Mouse (Mus musculus) B cell, adult (primary cell): ENCODE measurements around the gene Olfr1250. TPM values are rescaled to one million over a fixed set of nuclear protein-coding genes. Genes with fewer than 3 reads are reported as not detected.

ENCODE experiments used
- total RNA-seq: library from RNA; stranded (reverse); gene quantifications from 4 replicates; pipeline ENCODE4 v1.2.4, GENCODE M21; 2023; ENCODE audit not compliant: inconsistent age

Olfr1250 gene
- total RNA-seq: not detected in 4 replicates

GRCm38 (mm10) chr2:89661367-89661766 is at the start of gene Olfr1250:
Gene Olfr1250 (minus strand): TSS chr2:89661467.

GRCm38 (mm10) chr2:89671836-89672235 is 10.6 kb upstream of the Olfr1250 start, which contains the start of gene Olfr1251:
Gene Olfr1251 (minus strand): TSS chr2:89671936.

DNA sequence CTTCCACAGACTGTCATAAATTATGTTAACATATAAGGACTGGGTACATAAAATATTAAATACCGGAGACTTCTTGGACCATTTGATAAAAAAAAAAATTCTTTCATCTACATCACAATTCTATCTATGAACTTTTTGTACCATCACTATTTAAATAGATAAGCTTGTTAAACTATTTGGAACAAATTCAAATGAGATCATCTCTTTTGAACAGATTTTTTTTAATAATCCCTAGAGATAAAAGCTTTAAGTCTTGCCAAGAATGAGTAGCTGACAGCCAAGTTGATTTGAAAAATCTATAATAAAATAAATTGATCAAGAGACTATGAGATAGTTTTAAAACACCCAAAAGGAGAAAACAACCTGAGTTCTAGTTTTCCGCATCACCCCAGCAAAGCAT is 26.4 kb downstream of the Olfr1250 start, which contains the start of gene Olfr1249:
Olfr1249 (minus strand) TSS at position 101 of the 400 bp plus-strand sequence.

DNA sequence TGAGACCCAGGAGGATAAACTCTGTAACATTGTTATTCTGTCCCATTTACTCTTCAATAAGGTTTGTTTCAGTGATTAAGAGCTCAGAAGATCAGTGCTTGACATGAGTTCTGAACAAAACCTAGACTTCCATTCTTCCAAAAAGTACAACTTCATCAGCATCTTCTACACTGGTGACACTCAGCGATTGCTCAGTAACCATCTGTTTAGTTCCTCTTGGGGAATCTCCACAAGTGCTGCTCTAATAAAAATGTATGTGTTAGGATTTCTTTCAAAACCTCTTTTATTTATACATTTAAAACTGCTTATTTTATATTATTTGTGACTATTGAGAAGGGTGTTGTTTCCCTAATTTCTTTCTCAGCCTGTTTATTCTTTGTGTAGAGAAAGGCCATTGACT is 43.1 kb downstream of the Olfr1250 start, which contains the start of gene Olfr1248:
Olfr1248 (minus strand) TSS at position 101 of the 400 bp plus-strand sequence.

DNA sequence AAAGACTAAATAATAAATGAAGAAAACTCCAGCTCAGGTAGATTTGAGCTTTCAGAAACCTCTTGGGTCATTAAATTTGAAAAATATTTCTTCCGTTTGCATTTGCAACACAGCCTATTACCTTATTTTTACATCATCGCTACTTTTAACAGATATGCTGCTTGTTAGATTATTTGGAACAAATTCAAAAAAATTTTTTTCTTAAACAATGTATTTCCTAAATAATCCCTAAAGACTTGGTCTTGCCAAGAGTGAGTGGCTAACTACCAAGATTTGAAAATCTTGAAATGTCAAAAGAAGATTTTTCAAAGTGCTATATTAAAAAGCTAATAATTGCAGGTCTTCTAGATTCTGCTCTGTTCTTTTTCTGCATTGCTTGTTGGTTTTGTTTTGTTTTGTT is 47.2 kb downstream of the Olfr1250 start, which contains the start of gene Olfr1247:
Olfr1247 (minus strand) TSS at position 101 of the 400 bp plus-strand sequence.

Other genes starting within 250 kb of the Olfr1250 start
- not detected in 4 replicates for gene Olfr1239, start 241.1 kb downstream of the Olfr1250 start, total RNA-seq
- gene Olfr1240, start 218.5 kb downstream of the Olfr1250 start, total RNA-seq: not detected in 4 replicates
- gene Olfr1241, start 174.3 kb downstream of the Olfr1250 start, total RNA-seq: not detected in 4 replicates
- gene Olfr1242, start 163.1 kb downstream of the Olfr1250 start, total RNA-seq: not detected in 4 replicates
- not detected in 4 replicates for gene Olfr1243, start 130.0 kb downstream of the Olfr1250 start, total RNA-seq
- not detected in 4 replicates for gene Olfr1245, start 83.0 kb downstream of the Olfr1250 start, total RNA-seq
- not detected in 4 replicates for gene Olfr1246, start 68.3 kb downstream of the Olfr1250 start, total RNA-seq
- 0.12 TPM in 1 of 4 replicates, not detected in the others for gene Olfr1247, start 47.3 kb downstream of the Olfr1250 start, total RNA-seq
- gene Olfr1248, start 43.2 kb downstream of the Olfr1250 start, total RNA-seq: not detected in 4 replicates
- not detected in 4 replicates for gene Olfr1249, start 26.5 kb downstream of the Olfr1250 start, total RNA-seq
- not detected in 4 replicates for gene Olfr1251, start 10.5 kb upstream of the Olfr1250 start, total RNA-seq
- not detected in 4 replicates for gene Olfr1252, start 63.5 kb upstream of the Olfr1250 start, total RNA-seq
- gene Olfr1253, start 95.6 kb upstream of the Olfr1250 start, total RNA-seq: not detected in 4 replicates
- gene Olfr1254, start 132.2 kb upstream of the Olfr1250 start, total RNA-seq: not detected in 4 replicates
- gene Olfr1255, start 150.6 kb upstream of the Olfr1250 start, total RNA-seq: not detected in 4 replicates
- not detected in 4 replicates for gene Olfr1256, start 180.1 kb upstream of the Olfr1250 start, total RNA-seq
- gene Olfr48, start 186.7 kb upstream of the Olfr1250 start, total RNA-seq: not detected in 4 replicates
- not detected in 4 replicates for gene Olfr1257, start 217.0 kb upstream of the Olfr1250 start, total RNA-seq